Mouse (Mus musculus): ENCODE data around the gene Slc25a21. TPM values are rescaled to one million over a fixed set of nuclear protein-coding genes. Genes with fewer than 3 reads are reported as not detected.

Slc25a21 gene
- polyA plus RNA-seq (2014; fragmentation: Illumina TruSeq; extraction: RNeasy Lipid Tissue Mini Kit (QIAGEN cat#74804); ENCODE audit: low read depth, low replicate concordance): not detected

DNA sequence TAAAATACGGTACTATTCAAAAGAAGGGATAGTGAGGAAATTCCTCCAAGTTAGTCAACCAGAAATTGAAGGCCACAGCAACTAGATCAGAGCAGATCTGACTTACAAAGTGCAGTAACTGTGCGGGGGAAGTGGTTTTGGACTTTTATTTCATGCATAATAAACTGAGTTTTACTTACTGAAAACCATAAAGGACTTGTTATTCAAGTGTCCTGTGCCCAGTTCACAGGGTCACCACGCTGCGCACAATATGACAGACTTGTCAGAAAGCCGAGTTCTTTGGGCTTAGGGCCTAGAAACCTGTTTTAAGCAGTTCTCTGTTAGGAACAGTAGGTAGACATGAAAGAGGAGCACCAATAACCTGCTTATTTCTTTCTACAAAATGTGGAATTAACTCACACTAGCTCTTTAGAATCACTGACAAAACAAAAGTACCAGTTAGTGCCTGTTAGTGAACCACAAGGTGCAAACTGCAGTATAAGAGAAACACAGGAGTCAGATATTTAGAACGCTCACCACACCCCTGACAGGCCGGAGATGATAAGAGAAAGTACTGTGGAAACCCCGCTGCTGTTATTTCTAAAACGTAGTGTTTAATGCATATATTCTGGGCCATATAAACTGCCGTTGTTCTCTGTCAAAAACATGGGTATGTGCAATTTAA lies at the start of gene Slc25a21:
Gene Slc25a21 (minus strand): TSS at position 110 of the 664 bp plus-strand sequence.

DNA sequence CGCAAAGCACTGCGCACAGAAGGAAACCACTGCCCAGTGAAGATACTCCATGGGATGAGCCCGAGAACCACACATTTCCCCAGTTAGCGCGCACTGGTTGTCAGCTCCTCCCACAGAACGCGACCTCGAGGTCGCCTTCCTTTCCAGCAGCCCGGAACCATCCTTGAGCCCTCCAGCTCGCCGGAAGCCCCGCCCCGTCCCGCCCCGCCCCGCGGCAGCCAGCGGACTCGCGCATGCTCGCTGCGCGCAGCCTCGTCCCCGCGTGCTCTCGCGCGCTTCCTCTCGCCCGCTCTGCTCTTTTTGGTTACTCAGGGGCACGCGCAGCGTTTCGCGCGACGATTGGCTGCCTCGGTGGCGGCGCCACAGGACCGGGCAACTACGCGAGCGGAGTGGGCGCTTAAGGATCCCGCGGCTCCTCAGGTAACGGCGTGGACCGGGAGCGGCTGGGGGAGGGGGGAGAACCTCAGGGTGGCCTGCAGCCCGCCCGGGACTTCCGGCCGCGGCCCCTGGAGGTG lies 33.0 kb upstream of the Slc25a21 start, which contains the start of the genes Prps1l3 and Mipol1:
Gene Prps1l3 (plus strand): TSS at position 221 of the 515 bp plus-strand sequence.
Gene Mipol1 (plus strand): TSS at position 236 of the 515 bp plus-strand sequence.

DNA sequence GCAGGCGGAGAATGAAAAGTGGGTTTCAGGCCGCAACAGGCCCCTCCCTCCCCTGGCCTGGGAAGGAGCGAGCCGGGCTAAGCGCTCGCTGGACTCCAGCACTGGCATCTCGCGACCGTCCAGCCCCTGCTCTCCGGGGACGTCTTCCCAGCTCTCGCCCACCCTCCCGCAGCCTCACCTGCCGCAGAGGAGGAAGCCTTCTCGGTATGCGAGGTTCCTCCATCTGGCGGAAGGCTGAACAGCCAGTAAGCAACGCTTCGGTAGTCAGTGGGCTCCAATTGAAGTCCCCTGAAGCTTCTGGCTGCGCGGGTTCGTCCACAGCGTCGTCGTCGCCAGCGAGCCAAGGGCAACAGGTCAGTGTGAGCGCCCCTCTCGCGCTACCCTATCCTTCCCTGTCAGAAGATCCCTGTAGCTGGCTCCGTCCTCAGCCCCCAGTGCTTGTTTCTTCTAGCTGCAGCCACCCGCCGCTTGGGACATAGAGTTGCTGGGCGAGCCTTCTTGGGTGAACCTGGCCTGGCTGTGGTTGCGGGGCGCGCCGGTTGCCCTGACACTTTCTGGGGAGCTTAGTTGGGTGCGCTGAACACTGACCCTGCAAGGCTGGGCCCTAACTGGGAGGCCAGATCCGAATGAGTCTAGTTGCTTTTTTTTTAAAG lies 505.7 kb downstream of the Slc25a21 start, which contains the start of gene Pax9:
Gene Pax9 (plus strand): TSS at position 341 of the 653 bp plus-strand sequence.

Other genes with a start within 250 kb of the Slc25a21 start
- 51.7 TPM for gene Prps1l3, start 32.9 kb upstream of the Slc25a21 start, polyA plus RNA-seq (2014; fragmentation: Illumina TruSeq; extraction: RNeasy Lipid Tissue Mini Kit (QIAGEN cat#74804); ENCODE audit: low read depth, low replicate concordance)
- gene Mipol1, start 33.0 kb upstream of the Slc25a21 start, polyA plus RNA-seq (2014; fragmentation: Illumina TruSeq; extraction: RNeasy Lipid Tissue Mini Kit (QIAGEN cat#74804); ENCODE audit: low read depth, low replicate concordance): 10.0 TPM

All from sigmoid colon, adult 10 weeks (tissue).